Mouse (Mus musculus) lung, adult 18-20 months (tissue): ENCODE data around the gene Pigq.

Experiments used
- DNase-seq, 2 experiments: peaks; one replicate each; pipeline ENCODE4 v3.0.0; 2022; ENCODE audit warnings: mixed read lengths in 2 of 2

The Pigq gene

DNA sequence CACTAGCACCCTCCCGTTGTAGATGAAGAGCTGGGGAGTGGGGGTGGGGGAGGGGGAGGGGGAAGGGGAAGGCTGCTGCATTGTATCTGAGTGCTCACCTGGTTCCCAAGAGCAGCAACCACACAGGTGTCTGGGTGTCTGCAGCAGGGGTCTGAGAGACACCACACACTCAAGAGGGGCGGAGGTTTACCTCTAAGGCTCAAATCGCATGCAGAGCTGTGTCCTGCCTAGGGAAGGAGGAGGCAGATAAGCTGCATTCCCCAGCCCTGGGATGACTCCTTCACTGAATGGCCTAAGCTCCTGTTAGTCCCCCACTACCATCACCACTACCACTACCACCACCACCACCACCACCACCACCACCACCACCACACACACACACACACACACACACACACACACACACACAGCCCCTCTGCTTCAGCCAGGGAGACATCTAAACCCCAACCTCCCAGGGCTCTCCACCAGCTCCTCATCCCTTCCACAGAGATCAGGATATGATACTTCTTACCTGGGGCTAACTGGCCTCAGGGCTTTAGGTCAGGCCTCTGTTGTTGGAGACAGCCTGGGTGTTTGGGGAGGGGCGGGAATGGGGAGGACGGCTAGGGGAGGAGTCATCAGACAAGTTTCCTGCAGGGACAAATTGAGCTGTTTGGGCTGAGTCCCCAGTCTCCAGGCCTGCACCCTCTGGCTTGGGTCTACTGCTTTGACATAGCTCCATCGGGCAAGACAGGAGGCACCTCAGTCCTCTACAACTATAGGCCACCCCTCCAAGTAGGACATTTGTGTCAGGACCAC is at the start of gene Pigq, which contains the start of gene Nhlrc4:
Gene Pigq (minus strand): TSS at position 571 of the 798 bp plus-strand sequence.
Gene Nhlrc4 (minus strand): TSS at position 596 of the 798 bp plus-strand sequence.
- no peak for DNase-seq

DNA sequence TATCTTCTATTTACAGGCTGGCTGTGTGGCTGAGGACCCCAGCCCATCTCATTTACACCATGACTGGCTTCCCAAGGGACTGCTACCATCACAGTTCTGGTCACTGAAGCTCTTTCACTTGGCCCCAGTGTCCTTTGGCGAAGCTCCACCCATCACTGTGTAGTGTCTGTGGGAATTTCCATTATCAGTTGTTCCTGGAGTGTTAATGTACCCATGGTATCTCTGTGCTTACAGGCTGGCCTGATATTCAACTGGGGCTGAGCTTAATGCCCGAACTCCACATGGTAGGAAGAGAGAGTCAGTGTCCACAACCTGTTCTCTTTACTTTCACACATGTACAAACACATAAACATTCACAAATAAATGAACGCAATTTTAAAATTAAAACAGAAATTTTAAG is 48.8 kb upstream of the Pigq start:
- DNase-seq: no peak

DNA sequence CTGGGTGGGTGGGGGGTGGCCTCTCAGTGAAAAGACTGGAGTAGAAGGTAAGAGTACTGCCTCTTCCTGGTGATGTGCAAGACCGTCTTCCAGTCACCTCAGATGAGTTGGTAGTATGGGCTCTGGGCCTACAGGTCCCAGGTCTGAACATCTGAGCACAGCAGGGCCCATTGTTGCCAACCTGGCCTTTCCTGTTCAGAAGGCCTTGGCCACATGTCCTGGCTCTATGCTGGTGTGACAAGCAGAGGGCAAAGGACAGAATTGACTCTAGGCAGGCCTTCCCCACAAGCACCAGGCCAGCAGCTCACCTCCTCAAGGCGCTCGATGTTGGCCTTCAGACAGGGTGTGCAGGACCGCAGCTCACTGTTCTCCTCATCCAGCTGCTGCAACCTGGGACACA is 47.5 kb upstream of the Pigq start:
- no peak for DNase-seq

DNA sequence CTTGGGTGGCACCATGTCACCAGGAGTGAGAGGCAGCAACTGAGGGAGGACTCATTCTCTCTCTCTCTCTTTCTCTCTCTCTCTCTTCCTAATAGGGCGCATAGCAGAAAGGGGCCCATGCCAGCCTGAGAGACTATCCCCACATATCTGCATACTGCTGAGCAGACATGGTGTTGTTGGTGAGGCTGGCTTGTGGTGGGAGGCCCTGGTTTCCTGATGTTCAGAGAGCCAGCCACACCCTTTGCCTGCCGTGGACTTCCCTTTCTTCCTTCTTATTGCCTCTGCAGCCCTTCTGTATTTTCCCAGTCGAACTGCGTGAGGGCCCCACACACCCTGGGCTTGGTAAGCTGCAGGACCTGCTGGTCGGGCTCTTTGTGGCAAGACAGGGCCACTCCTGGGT is 45.6 kb upstream of the Pigq start:
- DNase-seq: no peak

DNA sequence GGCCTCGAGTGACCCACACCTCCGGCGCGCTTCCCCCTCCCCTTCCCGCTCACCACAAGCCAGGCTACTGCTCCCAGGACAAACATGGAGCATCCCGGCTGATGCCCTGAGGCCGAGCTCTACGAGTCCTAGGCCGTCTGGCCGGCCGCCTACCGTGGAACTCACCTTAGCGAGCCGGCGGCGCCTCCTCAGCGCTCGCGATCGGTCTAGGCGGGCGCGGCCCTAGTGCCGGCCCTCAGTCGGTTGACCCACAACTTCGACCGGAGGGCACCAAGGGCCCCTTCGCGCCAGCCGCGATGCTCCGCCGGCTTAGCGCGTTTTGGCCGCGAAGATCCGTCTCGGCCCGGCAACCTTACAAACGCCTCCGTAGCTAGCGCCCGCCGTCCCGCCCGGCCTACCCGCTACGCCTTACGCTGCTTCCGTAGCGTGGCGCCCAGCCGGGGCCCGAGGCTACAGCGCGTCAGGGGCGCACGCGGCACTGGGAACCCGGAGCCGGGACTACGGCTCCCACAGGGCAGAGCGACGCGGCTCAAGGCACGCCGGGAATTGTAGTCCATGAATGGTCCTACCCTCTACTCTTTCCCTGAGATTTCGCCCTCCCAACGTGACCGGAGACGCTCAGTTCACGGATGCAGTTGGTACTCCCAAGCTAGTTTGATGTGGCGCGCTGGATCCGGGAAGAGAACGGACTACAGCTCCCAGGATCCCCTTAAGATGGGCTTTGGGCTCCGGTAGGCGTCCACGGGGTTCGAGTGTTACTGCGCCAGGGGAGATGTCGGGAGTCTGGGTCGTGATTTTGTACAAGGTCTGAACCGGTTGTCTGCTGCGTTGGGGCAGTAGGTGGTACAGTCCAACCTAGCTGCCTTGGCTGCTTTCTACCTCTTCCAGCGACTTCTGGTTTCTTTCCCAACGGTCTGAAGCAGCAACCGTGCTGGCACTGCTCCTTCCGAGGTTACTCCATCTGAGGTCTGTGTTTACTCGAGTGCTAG is 40.9 kb upstream of the Pigq start, which contains the start of gene Capn15:
Gene Capn15 (minus strand): TSS at position 491 of the 989 bp plus-strand sequence.
- DNase-seq: peak; percentile 94 to 96

DNA sequence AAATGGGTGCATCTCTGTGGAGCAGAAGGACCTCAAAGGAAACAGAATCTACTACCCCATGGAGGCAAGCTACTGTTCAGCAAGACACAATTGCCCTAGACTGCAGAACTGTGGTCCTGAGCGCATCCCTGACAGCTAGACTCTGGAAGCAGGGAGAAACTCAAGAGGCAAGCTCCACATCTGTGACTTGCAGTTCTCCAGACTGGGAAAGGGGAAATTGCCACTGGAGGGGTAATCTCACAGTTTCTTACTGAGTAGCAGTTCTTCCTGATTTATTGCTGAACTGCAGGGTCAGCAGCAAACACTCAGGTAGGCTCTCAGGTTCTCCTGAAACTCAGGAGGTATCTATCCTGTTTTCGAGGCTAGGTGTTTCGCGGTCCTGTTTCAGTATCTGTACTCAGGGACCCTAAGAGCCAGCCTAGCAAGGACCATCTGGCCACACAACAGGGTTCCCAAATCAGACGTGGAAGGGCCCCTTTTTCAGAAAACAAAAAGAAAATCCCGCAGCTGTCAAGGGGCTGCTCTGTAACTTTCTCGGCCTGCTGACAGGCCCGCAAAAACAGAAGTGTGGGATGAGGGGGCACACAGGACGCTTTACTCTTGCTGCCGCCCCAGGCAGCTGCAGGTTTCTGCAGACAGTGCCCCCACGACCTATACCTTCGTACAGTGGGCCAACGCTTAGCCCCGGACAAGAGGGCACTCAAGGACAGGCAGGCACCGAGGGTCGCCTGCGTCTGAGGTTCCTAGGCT is 40.0 kb upstream of the Pigq start:
- DNase-seq: no peak

DNA sequence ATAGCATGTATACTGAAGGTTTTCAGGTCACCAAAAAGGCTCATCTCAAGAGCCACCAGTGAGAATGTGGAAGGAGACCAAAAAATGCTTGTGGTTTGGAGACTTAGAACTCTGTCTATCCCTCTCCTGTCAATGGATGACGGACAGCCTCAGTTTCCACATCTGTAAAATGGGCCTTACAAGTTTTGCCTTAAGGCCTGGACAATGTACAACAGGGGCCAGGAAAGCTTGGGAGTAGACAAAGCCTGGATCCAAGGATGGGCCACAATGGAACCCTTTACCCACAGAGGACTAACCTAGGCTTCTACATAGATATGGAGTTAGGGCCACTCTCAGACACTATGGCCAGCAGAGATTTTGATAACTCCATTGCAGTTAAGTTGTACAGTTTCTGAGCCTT is 39.3 kb upstream of the Pigq start:
- no peak for DNase-seq

DNA sequence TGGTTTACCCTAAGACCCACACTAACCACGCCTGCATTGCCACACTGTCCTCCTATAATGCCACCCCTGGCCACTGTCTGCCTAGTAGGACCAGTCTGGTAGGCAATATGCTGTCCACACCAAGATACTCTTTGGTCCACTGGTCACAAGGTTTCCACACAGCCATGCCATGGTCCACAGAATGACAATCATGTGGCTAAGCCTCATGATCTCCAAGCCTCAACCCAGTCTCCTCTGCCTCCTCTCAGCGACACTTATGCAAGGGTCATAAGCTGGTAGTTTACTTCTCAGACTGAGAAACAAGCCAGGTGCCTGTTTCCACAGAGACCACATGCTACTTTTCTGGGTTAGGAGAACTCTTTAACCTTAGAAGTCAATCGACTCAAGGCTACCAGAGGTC is 38.2 kb upstream of the Pigq start:
- DNase-seq: peak in 1 of 2 experiments; percentile 43

DNA sequence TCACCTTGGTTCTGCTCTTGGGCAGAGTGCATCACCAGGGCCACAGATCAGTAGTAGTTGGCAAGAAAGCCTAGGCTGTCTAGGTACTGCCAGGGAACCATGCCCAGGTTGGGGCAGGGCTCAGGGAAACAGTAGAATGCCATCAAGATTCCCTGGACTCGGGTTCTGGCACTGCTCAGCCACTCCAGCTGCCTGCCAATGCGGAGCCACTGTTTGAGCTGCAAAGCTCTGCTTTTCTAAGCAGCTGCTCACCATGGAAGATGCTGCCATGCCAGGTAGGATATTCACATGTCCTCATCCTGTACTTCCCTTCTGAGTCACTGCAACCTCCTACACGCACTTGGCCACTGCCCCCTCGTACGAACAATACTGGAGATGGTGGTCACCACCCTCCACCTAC is 36.1 kb upstream of the Pigq start:
- DNase-seq: no peak

DNA sequence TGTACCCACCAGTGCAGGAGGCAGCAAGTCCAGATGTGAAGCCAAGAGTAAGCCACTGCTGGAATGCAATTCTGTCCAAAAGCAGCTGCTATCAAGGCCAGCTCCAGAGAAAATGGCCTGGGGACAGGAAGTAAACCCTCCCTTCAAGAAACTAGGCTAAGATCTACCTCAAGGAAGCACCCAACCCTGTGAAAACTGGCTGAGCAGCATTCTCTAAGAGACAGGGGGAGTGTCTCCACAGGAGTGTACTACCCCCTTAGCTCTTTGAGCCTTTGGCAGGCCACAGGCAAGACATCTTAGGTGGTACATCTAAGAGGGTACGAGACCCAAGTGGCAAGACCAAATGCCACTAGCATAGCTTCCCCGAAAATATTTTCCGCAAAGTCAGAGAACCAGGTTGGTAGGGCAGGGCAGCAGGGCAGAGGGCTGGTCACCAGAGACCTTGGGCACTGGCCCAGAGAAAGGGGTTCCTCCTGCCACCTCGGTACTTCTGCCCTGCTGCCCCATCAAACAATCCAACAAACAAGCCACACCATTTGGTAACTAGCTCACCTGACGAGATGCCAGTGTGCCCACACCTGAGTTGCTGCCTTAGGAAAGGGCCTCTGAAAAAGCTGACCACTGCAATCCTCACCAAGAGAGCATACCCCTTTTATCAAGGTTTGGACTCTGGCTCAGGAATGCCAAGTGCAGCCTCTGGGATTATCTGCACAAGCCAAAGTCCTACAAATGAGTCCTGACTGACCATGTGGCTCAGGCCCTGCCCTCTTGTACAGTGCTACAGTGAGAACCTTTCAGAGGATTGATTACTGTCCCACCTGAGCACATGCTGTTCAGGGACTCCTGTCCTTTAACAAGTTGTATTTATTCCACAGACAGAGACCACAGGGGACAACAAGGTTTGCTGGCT is 35.3 kb upstream of the Pigq start:
- DNase-seq: peak in 1 of 2 experiments; percentile 31

DNA sequence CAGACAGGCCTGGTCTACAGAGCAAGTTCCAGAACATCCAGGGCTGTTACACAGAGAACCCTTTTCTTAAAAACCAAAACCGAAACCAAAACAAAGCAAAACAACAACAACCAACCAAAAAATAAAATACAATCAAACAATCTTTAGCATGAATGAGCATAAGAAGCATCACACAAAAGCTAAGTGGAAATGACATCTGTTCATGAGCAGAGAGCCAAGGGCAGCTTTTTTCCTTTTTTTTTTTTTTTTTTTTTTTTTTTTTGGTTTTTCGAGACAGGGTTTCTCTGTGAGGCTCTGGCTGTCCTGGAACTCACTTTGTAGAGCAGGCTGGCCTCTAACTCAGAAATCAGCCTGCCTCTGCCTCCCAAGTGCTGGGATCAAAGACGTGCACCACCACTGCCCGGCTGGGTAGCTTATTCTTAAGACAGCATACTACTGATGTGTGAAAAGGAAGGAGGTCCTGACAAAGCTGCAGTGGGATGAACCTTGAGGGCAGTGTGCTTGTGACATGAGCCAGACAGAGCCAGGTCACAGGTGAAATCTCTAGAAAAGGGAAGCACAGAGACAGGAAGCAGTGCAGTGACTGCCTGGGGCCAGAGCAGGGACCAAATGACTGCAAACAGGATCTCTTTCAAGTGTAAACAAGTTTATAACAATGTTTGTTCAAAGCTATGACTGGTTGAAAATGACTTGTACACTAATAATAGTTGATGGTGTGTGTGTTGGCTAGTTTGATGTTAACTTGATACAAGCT is 26.4 kb upstream of the Pigq start:
- DNase-seq: no peak

DNA sequence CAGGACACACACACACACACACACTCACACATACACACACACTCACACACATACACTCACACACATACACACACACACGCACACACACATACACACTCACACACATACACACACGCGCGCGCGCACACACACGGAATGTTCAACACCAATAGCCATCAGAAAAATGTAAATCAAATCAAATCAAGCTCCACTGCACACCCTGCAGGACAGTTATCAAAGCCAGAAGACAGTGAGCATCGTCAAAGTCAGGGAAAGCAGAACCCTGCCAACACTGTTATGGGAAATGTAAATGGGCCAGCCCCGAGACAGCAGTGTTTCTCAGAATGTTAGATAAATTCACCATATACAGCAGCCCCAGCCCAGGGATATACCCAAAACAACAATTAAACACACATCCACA is 25.7 kb upstream of the Pigq start:
- DNase-seq: no peak

DNA sequence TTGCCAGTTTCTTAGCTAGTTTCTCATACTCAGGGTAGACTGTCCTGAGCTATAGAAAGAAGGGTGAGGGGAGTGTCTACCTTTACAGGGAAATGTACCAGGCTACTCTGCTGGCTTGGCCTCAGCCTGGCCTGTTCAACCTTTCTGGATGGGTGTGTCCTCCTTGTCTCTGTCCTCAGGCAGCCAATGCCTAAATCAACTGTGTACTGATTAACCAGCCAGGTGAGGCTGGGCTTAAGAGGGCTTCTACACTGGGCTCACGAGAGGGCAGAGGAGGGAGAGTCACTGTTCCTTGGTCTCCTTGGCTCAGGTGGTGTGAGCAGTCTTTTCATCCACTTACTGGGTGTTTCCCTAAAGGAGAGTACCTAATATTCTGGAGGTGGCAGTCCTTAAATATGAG is 23.4 kb upstream of the Pigq start:
- DNase-seq: peak; percentile 51 to 73

DNA sequence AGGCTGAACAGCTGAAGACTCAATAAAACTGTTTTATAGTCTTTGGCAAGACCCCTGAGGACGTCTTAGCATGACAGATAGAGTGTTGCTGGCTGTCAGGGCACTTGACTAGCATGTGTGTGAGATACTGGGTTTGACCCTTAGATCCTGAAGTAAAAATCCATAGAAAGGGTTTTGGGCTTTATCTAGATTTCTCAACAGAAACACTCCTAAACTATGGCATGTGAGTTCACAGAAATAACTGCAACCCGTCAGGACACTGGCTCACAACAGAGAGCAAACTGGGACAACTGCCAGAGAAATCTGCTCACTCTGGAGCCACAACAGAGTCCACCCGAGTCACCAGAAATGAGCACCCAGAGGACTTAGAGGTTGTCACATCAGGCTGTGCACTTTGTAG is 22.9 kb upstream of the Pigq start:
- no peak for DNase-seq

DNA sequence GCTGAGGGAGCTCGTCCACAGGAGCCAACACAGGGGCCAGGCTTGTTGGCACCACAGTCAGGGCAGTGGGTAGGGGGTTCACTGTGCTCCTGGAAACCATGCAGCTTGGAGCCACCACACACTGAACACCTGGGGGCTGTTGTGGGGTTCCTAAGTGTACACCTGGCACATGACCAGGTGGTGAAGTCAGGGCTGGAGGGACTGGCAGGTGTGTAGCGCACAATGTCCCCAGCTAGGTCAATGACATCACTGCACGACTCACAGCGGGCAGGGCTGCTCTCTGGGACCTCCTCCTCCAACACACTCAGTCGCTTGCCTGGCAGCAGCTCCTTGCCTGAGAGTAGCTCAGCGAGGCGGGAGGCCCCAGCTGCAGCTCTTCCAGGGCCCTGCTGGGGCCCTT is 19.5 kb upstream of the Pigq start:
- DNase-seq: no peak

DNA sequence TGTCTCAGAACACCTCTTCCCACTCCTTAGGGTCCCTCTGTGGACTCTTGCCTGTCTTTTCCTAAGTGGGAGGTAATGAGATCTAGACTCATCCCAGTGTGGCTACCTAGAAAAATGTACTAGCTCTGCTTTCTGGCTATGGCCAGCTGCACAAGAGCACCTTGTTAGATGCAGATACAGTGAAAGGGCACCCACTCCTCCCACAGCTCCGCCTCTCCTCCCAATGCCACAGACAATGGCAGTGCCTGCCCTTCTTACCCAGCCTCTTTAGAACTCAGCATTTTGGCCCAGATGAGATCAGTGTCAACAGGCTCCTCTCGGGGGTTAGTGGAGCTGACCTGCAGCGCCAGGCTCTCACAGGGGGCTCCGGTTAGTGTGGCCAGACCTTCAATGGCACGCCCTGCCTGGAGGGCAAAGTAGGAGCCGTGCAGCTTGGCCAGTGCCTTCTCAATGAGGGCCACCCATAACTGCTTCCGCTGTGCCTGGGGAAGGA is 17.7 kb upstream of the Pigq start:
- no peak for DNase-seq

DNA sequence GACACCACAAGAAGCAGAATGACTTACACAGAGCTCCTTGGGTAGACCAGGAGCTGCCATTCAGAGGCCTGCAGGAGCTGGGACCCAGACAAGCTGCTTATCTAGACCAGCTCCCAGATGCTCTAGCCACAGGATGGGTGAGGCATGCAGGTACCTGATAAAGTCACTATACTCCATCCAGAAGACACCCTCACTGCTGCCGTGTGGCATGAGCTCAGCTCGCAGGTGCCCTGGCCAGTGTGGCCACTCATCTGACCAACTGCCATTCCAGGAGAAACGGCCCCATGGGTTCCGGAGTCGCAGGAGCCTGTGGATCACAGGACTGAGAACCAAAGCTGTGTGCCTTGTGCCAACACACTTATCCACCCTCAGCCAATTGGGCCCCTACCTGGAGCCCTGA is 16.8 kb upstream of the Pigq start:
- no peak for DNase-seq

DNA sequence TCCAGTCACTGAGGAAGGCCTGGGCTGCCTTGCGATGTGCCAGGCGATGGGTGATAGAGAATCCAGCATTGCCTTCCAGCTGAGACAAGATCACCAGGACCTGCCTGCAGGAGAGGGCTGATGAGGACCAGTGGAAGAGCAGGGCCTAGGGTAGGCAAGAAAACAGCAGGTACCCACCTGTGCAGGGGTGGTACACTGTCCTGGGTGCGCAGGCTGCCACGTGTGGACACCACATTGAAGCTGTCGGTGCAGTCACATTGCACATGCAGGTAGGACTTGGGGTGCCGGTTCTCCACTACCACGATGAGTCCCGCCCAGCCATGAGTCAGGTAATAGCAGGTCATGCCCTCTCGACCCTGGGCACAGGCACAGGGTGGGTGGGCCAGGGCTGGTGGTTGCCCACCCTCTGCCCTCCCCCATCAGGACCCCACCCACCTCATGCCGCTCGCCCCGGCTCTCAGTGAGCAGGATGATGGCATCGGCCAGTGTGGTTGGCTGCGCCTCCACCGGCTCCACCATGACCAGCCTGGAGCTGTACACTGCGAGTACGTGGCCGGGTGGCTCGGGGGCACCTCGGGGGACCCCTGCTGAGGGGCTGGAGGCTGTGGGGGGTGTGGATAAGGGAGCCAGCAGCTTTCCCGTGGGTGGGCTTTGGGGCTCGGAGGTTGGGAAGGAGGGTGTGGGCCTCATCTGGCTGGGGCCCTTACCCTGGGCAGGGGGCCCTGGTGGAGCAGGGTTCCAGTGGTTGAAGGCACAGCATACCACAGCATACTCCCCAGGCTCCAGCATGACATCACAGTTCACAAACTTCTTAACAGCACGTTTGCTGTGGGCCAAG is 15.1 kb upstream of the Pigq start:
- no peak for DNase-seq

DNA sequence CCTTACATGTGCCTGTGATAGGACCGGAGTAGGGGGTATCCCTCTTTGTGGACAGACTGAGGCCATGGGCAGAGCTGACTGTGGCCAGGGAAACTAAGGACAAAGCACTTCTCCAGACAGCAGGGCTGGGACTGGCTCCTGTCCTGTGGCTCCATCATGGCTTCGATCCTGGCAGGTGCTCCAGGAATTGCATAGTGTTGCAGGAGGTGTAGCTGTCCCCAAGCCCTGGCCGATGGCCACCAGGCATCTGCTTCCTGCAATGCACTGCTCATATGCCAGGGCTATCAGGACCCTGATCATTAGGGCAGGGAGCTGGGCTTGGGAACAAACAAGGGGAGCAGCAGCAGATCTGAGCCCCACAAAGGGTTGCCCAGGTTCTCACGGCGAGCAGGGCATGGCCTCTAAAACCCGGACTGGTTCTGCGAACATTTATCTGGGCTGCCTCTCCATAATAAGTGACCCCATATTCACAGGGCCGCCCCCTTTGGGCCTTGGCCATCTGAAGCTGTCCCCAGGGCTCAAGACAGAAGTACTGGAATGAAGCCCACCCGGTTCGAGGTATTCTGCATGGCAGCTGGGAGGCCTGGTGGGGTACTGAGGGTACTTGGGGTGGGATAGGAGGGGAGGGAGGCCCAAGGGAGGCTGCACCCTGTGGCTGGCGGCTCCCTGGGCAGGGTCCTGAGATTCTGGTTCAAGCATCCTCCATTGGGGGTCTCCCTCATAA is 14.2 kb upstream of the Pigq start:
- DNase-seq: no peak
